Mouse (Mus musculus) G1E-ER4 (cell line): ENCODE results near the gene Abcc6. TPM values are rescaled to one million over a fixed set of nuclear protein-coding genes. Genes with fewer than 3 reads are reported as not detected.

Experiments used
- GATA1 ChIP-seq: IDR thresholded peaks from one replicate; pipeline ENCODE4 v1.8.0; 2012; ENCODE audit warnings: low read length, inconsistent platforms
- polyA plus RNA-seq: library from polyadenylated mRNA; stranded (reverse); fragments of >175 nt; gene quantifications from 2 replicates; pipeline ENCODE4 v1.2.3, GENCODE M21; 2012

The Abcc6 gene
- 0.02 and 0.05 TPM in 2 replicates for polyA plus RNA-seq

DNA sequence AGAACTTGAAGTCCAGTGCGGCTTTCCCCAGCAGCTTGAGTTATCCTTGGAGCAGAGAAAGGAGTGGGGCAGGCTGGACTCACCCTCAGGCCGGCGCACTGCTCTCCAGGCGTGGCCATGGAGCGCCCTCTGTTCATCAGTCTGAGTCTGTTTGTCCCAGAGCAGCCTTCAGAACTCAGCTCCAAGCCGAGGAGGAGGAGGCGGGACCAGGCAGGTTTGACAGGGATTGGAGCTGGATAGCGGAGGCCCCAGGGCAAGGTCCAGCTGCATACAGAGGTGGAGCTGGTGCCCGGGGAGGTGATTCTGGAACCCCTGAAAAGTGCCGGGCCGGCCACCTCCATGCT is at the start of gene Abcc6:
TSS of gene Abcc6 (minus strand) at position 158 of the 344 bp plus-strand sequence.
- no peak for TF ChIP-seq GATA1

DNA sequence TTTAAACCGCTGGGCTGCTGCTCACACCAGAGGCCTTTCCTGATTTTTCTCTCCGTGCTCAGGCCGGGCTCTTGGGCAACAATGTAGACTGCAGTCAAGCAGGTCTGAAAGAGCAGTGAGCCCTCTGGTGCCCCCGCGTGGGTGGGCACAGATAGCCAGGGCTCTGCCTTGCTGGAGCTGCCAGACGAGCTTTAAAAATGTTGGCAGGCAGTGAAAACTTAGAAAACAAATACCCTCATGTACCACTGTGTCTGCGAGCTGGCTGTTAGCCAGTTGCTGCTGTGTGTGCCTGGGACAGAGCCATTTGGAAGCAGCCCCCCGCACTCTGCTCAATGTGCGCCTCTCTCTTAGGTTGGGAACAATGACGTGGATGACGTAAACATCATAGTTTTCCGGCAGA is 47.6 kb upstream of the Abcc6 start:
- no peak for TF ChIP-seq GATA1

DNA sequence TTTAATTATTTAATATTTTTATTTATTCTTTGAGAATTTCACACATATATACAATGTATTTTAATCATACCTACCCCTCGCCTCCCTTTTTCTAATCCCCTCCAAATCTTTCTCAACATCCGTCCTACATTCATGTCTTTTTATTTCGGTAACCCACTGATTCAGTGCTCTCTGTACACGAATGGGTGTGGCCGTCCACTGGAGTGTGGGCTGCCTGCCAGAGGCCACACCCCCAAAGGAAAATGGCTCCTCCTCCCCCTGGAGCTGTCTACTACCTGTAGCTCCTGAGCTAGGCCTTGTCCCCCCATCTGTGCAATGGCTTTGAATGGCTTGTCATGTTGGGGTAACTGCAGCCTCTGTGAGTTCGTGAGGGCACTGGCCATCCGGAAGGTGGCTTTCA is 46.7 kb upstream of the Abcc6 start:
- TF ChIP-seq GATA1 = no peak

DNA sequence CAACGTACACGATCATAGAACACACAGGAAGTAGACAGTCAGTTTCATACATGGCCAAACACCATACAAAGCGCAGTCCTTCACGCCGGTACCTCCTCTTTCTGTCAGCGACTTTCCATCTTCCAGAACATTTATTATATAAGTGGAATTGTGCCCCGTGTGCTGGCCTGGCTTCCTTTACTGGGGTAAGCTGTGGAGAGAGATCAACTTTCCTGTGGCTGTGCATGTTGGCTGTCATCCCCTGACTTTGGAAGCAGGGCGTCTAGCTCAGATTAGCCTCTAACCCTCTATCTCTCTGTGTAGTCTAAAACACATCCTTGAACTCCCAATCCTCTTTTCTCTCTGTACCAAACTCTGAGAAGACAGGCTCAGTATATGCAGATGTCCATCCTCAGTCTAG is 38.7 kb upstream of the Abcc6 start:
- TF ChIP-seq GATA1 = no peak

DNA sequence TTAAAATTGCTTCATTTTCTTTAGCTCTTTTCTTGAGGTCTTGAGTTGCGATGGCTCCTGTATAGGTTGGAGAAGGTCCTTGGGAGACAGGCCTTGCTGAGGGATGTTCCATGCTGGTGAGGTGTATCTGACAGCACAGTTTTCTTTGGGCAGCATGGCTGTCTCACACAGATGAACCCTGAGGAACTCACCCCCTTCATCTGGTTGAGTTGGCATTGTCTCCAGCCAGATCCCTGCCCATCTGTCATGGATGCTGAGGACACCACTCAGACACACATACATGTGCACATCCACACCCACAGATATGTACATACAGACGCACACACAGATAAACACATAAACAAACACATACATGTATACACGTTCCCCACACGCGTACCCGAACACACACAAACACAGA is 33.2 kb upstream of the Abcc6 start:
- no peak for TF ChIP-seq GATA1

DNA sequence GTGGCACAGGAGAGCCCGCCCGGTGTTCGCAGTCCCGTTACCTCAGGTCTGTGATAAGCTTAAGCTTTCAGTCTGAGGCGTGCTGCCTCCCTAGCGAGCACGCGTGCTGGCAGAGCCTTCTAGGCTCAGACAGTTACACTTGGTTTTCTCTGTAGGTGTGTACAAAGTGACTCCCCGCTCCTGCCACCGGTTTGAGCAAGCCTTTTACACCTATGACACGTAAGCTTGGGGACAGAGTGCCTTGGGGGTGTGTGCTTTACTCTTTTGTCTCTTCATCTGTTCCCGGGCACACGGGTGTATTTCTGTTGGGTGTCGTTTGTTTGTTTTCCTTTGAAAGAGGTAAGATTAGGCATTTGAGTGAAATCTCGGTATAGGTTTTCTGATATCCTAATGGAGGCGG is 31.5 kb upstream of the Abcc6 start:
- no peak for TF ChIP-seq GATA1

DNA sequence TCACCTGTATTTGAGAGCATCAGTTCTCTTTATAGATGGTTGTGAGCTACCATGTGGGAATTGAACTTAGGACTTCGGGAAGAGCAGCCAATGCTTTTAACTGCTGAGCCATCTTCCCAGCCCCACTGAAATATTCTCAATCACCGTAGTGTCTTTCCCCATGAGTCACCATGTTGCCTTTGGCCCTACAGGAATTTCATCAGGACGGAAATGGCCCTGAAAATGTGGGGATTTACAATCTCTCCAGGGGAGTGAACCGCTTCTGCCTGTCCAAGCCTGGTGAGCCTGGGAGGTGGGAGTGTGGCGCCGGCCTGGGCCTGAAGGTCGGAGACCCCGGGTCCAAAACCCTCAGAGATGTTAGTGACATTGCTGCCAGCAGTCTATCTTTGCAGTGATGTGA is 30.6 kb upstream of the Abcc6 start:
- TF ChIP-seq GATA1 = no peak

DNA sequence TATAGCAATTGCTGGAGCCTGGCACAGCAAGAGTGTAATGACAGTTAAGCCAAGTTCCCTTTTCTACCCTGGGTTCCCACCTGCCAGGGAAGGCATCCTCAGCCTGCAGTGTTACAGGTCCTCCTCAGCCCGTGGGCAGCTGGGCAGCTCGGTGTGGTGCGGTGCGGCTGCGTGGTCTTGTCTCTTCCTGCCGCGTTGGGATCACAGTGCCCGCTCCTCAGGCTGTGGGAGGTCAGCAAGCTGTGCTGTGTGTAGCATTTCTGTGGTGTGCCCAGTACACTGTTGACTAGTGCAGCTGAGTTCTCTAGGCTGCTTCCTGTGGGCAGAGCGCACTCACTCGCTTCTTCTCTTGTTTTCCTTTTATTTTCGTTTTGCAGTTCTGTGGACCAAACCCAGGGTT is 28.8 kb upstream of the Abcc6 start:
- TF ChIP-seq GATA1 = no peak

DNA sequence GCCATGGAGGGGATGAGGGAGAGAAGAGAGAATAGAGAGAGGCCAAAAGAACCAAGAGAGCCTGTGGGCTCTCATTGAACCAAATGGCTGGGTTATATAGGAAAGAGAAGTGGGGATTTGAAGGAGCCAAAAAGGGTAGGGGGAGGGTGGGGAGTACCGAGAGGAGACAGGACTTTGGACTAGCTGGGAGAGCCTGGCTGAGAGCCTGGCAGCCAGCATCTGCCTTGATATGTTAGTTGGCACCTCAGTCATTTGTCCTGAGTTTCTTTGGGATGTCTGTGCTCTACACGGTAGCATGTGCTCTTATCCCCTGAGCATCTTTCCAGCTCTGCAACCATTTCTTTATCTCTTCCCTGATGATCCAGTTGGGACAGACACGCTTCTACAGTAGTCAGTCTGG is 23.5 kb upstream of the Abcc6 start:
- TF ChIP-seq GATA1 = no peak

DNA sequence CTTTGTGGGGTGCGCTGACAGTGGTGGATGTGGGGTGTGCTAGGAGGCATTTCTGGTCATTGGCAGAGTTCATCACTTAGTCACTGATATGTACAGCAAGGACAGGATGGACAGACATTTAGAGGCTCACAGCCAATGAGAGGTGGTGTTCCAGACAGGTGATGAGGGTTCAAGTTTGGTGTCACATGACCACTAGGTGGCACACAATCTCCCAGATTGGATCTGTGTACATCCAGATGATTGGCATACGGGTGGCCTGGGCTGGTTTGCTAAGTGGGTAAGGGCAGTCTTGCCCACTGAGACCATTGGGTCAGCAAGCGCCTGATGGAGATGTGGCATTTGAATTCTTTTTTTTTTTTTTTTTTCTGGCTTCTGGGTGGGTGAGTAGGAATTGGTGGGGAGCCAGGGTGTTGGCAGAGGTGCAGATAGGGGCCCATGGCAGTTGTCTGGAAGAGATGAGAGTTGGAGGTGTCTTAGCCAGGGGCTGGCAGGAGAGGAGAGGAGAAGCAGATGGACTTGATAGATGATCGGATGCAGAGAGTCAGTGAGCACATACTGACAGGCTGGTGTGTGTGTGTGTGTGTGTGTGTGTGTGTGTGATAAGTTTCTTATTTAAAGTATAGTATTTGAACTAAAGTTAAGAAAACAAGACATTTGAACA is 22.2 kb upstream of the Abcc6 start:
- no peak for TF ChIP-seq GATA1

DNA sequence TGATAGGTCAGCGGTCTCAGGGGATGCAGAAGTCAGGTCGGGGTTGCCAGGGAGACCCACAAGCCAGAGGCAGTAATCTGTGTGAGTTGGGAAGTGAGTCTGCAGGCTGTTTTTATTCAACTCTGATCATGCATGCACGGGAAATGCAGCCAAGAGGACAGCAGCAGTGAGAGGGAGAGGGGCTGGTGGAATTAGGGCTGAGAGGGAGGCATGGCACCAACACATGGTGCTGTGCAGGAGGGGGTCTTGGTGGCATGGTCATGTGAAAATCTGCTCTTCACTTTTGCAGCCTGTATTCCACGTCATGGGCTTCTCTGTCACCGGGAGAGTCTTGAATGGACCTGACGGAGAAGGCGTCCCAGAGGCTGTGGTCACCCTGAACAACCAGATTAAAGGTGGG is 19.9 kb upstream of the Abcc6 start:
- no peak for TF ChIP-seq GATA1

DNA sequence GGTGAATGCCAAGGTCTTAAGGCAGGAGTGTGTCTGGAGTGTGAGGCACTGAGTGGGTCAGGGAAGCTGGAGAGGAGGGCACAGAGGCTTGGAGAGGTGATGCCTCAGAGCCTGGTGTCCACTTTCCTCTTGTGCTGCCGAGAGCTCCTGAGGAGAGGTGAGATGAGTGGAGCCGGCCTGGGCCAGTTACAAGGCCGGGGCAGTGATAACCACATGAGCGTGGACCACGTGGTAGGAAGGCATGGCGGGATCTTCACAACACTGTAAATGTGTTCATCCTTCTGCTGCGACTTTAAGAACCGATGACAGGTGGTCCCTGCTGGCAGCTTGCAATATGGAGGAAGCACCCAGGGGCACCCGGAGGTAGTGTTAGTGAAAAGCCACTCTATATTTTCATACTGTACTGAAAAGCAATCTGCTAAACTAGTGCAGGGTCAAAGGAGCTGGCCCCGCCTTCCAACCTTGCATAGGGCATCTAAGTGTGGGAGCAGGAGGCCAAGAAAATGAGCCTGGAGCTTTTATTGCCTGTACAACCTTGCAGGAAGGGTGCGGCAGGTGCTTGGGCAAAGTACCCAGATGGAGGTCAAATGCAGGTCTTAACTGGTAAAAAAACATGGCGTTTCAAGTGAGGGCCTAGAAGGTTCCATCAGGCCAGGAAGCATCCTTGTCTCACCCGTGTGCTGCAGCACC is 17.9 kb upstream of the Abcc6 start:
- TF ChIP-seq GATA1 = no peak

DNA sequence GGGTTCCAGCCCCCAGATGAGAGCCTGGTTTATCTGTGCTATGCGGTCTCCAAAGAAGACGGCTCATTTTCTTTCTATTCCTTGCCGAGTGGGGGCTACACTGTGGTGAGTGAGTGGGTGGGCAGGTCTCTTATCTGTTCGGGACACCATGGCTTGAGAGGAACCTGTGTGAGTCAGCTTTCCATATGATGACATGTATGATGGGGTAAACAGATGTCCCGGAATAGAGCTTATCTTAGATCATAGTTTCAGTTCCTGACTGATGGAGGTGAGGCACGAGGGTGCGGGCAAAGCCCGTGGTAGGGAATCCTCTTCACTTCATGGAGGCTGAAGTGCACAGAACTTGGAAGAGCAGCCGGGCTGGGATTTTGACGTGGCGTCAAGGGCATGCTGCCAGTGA is 15.8 kb upstream of the Abcc6 start:
- TF ChIP-seq GATA1 = peak; percentile 15

DNA sequence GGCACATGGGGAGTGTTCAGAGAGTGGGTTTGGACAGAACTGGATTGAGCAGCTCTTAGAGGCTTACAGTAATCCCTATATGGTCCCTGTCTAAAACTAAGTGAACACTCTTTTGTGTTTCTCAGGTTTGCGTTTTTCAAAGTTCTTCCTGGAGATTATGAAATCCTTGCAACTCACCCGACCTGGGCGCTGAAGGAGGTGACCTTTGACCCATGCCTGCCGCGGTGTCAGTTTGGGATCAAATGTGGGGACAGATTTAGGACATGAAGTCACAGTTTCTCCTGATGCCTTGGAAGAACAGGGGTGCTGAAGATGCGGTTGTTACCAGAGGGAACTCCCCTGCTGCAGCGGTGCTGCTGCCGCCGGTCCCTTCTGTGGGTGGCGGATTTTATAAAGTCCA is 14.0 kb upstream of the Abcc6 start:
- no peak for TF ChIP-seq GATA1

DNA sequence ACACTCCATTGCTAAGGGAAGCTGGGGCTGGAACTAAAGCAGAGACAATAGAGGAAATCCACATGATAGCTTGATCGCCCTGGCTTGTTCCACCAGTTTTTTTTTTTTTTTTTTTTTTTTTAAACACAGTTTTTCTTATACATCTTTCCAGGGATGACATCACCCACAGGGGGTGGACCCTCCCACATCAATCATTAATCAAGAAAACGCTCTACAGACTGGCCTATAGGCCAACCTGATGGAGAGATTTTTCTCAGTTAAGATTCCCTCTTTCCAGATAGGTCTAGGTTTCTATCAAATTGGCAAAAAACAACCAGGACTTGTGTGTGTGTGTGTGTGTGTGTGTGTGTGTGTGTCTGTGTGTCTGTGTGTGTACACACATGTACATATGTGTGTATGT is 9.8 kb upstream of the Abcc6 start:
- no peak for TF ChIP-seq GATA1

DNA sequence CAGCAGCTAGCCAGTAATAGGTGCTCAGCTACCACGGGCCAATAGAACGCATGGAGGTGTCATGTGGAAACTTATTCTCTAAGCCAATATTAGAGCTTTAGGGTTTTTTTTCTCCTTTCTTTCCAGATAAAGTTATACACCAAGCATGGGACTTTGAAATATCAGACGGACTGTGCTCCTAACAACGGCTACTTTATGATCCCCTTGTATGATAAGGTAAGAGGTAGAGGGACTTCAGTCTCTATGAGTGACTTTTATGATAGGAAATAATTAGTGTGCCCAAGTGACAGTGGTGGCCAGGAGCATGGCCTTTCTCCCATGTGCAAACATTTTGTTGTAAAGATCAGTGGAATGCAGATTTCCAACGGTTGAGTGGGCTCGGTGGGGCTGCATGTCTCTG is 7.3 kb upstream of the Abcc6 start:
- no peak for TF ChIP-seq GATA1

DNA sequence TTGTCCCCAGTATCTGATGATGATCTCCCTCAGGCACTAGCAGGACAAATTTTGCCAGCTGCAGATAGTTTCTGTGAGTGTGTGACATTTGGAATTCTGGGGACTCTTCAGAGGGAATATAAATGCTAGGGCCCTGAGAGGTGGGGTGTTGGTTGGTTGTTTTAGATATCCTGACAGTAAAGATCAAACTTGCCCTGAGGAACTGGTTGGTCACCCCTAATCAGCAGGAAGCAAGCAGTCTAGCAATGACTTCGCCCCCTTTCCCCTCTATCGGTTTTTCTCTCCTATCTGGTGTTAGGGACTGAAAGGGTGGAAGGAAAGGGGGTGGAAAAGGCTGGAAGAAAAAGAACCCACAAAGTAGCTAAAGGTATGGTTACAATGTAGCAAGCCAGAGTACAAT is 5.4 kb upstream of the Abcc6 start:
- peak; percentile 73 for TF ChIP-seq GATA1

DNA sequence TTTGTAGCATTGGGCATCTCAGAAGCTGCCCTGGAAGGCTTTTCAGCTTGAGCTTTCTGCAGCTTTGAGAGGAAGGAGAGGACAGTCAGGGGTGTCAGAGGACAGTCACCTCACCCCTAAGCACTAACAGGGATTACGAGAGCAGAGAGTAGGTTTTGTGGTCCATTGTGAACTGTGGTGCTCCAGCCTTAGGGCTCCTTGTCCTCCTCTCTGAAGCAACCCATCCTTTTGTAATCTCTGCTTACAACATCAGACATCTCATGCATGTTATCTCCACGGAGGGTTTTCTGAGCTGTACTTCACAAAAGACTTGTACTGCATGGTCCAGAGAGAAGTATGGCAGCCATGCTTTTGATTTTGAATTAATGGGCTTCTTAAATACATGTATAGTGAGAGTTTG is 4.9 kb upstream of the Abcc6 start:
- no peak for TF ChIP-seq GATA1

DNA sequence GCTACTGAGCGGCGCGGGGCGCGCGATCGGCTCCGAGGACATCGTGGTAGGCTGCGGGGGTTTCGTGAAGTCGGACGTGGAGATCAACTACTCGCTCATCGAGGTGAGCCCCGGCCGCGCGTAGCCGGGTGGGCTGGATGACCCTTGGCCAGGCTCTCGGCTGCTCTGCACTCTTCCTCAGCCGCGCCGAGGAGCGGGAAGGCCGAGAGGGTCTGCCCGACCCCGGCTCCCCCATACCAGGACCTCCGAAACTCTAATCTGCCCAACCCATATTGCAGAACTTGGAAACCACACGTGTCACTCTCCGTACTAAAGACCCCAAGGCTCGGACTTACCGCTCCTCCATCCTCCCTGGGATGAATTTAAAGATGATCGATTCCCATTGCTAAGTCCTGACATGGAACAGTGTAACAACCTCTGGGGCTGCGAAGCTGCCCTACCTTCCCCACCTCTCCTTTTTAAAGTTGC is 3.8 kb upstream of the Abcc6 start:
- TF ChIP-seq GATA1 = no peak
